Mouse (Mus musculus) liver, embryonic 14.5 days (tissue): ENCODE measurements at regions not wholly inside any gene's neighbourhood (a gene's known extent, or its start where the extent isn't known, plus 50 kb on each side); places are given as distances from the start of the nearest gene placed in this dataset.

Experiments used
- ATAC-seq: fragments of 200-750 bp; cut with Nextera tagmentation; 2 replicates; pipeline ENCODE4 v1.8.0; 2017; ENCODE audit warnings: moderate number of reproducible peaks, mild to moderate bottlenecking, moderate library complexity; ENCODE audit not compliant: insufficient read depth
- DNase-seq, 3 experiments: peaks; one replicate each; pipeline ENCODE4 v3.0.0-alpha.2; 2012 to 2013; ENCODE audit warnings: low read depth in 3 of 3, low spot score in 3 of 3
- H3K27ac ChIP-seq: fragments of 300-500 bp; sonication (generic); 2 replicates; pipeline ENCODE4 v1.5.1; 2014; ENCODE audit warnings: moderate library complexity, mild to moderate bottlenecking, control low read depth, inconsistent platforms
- H3K27me3 ChIP-seq: fragments of 300-500 bp; sonication (generic); 2 replicates; pipeline ENCODE4 v1.6.1; 2014; ENCODE audit warnings: mild to moderate bottlenecking, low read length, moderate library complexity; ENCODE audit not compliant: control insufficient read depth, insufficient read depth
- H3K36me3 ChIP-seq: fragments of 300-500 bp; sonication (generic); replicated peaks from 2 replicates; pipeline ENCODE4 v1.6.1; 2014; ENCODE audit warnings: low read depth; ENCODE audit not compliant: control insufficient read depth, insufficient read depth
- H3K4me1 ChIP-seq, 2 experiments: fragments of 200-500 bp in 1 of 2; fragments of 300-500 bp in 1 of 2; sonication (generic) in 1 of 2; replicated peaks; 2 replicates each; pipeline ENCODE4 v1.6.1; 2012 to 2014; ENCODE audit warnings: antibody characterized with exemption in 1 of 2, inconsistent platforms in 1 of 2, low read length in 1 of 2; ENCODE audit not compliant: control insufficient read depth in 2 of 2, insufficient read depth in 2 of 2
- H3K4me2 ChIP-seq: fragments of 300-500 bp; sonication (generic); 2 replicates; pipeline ENCODE4 v1.6.1; 2014; ENCODE audit warnings: low read depth, mild to moderate bottlenecking, control low read depth, moderate library complexity
- H3K4me3 ChIP-seq, 2 experiments: fragments of 200-500 bp in 1 of 2; fragments of 300-500 bp in 1 of 2; sonication (generic) in 1 of 2; 2 replicates each; pipeline ENCODE4 v1.5.1; 2012 to 2014; ENCODE audit warnings: low read depth in 2 of 2, low read length in 2 of 2, mild to moderate bottlenecking in 2 of 2, control low read depth in 1 of 2, inconsistent platforms in 1 of 2, moderate library complexity in 1 of 2; ENCODE audit not compliant: insufficient read depth in 1 of 2
- H3K9ac ChIP-seq: fragments of 300-500 bp; sonication (generic); replicated peaks from 2 replicates; pipeline ENCODE4 v1.6.1; 2014; ENCODE audit warnings: mild to moderate bottlenecking, control low read depth, moderate library complexity
- H3K9me3 ChIP-seq: fragments of 300-500 bp; sonication (generic); 2 replicates; pipeline ENCODE4 v1.6.1; 2016; ENCODE audit warnings: low read length, mixed read lengths; ENCODE audit not compliant: control insufficient read depth
- CTCF ChIP-seq: IDR thresholded peaks from 2 replicates; pipeline ENCODE4 v1.5.1; 2016; ENCODE audit warnings: antibody characterized with exemption, low read depth, control low read depth
- EP300 ChIP-seq: IDR thresholded peaks from 2 replicates; pipeline ENCODE4 v1.6.1; 2016; ENCODE audit warnings: antibody characterized with exemption, low read depth
- WGBS: fragments of 180-500 bp; shearing (Covaris S2); extraction: QIAGEN DNeasy Blood & Tissue Kit; methylation state at CpG from one replicate; pipeline ENCODE4 v1.1.7; 2014; ENCODE audit not compliant: insufficient replicate concordance; 5-methylcytosine and 5-hydroxymethylcytosine counted together

DNA sequence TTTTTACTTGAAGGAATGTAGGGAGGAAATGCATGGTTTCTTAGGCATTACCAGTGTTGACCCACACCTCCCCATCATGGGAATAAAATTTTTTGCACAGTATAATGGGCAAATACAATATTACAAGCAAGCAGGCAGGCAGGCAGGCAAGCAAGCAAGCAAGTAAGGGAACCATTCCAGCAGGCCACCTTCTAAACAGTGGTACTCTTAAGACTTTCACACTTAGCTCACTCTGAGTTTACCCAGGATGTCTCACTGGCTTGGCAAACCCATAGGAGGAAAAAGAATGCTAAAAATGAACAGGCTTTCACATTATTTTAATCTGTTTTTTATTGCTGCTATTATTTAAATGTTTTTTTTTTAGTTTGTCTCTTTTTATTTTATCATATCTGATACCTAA lies 187.9 kb downstream of the Thbs2 start:
- no peaks in the 10 kb centered on the region for H3K27me3 ChIP-seq
- no peak overlapping the region for H3K4me2 ChIP-seq
- H3K4me1 ChIP-seq, result no peaks in the 10 kb centered on the region
- ATAC-seq (no peak), DNase-seq (no peak)
- no peaks in the 10 kb centered on the region for H3K9me3 ChIP-seq
- no peak overlapping the region for H3K27ac ChIP-seq
- no peak overlapping the region for H3K4me3 ChIP-seq
- no peaks in the 10 kb centered on the region for H3K36me3 ChIP-seq
- no peak overlapping the region for H3K9ac ChIP-seq
- TF ChIP-seq CTCF (no peak), EP300 (no peak)

DNA sequence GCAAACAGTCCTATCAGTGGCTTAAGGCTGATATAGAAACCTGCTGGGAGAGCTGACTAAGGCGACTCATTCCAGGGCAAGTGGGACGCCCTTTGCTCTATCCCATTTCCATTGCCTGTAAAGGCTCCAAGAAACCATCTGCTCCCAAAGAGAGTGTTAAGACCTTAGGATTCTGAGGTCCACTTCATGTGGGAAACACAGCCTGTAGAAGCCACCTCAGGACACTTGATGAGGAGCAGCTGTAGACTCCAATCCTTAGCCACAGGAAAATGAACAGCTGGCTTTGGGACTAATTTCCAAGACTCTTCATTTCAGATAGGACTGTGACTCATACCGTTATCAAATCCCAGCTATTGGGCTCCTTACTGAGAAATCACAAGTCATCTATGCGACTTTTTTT lies 188.6 kb downstream of the Thbs2 start:
- no peaks in the 10 kb centered on the region for H3K36me3 ChIP-seq
- H3K9ac ChIP-seq, result no peak overlapping the region
- no peaks in the 10 kb centered on the region for H3K27me3 ChIP-seq
- no peaks in the 10 kb centered on the region for H3K9me3 ChIP-seq
- H3K4me1 ChIP-seq, result no peaks in the 10 kb centered on the region
- H3K27ac ChIP-seq, result no peak overlapping the region
- ATAC-seq (no peak), DNase-seq (no peak)
- no peak overlapping the region for H3K4me2 ChIP-seq
- TF ChIP-seq CTCF, result no peak
- no peak for TF ChIP-seq EP300
- H3K4me3 ChIP-seq, result no peak overlapping the region
- 52% methylated on average over 4 of the region's 4 CpGs for WGBS

DNA sequence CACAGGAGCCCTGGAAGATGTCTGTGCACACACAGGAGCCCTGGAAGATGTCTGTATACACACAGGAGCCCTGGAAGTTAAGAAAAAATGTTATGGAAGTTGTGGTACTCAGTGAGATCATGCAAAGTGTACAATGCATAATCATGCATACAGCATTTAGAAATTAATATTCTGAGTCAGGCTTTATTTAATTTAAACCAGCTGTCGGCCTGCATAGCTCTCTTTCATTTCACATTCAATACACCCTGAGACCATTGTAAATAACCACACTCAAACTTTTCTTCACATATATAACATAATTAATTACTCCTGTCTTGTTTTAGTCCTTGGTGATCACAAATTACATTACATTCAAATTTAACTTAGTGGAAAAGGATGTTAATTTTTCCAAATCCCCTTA lies 190.4 kb downstream of the Thbs2 start:
- Histone ChIP-seq H3K4me3 (no peak overlapping the region), H3K4me1 (no peaks in the 10 kb centered on the region), H3K9me3 (no peaks in the 10 kb centered on the region), H3K27ac (no peak overlapping the region), H3K27me3 (no peaks in the 10 kb centered on the region), H3K9ac (no peak overlapping the region), H3K4me2 (no peak overlapping the region), H3K36me3 (no peaks in the 10 kb centered on the region)
- ATAC-seq, result no peak
- WGBS, result 69% methylated on average over 1 of the region's 1 CpGs
- TF ChIP-seq EP300, result no peak
- TF ChIP-seq CTCF, result no peak
- no peak for DNase-seq

DNA sequence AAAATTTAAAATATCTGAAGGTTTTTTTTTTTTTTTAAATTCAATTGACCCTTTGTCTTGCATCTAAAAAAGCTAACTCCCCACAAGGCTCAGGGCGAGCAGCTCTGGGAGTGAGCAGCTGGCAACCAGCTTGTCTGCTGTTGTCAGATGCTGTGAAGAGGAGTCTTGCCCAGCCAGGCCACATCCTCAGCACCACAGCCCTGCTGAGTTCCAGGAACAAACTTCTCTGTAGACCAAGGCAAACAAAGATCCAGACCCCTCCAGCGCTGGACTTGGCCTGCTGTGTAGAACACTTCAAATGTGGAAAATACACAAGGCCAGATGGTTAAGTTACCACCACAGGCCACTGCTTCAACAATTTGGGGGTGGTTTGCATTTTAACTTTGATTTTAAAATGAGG lies 192.7 kb downstream of the Thbs2 start:
- Histone ChIP-seq H3K4me3 (no peak overlapping the region), H3K9ac (no peak overlapping the region), H3K27me3 (no peaks in the 10 kb centered on the region), H3K9me3 (no peaks in the 10 kb centered on the region), H3K36me3 (no peaks in the 10 kb centered on the region), H3K4me1 (no peaks in the 10 kb centered on the region), H3K4me2 (no peak overlapping the region), H3K27ac (no peak overlapping the region)
- ATAC-seq (no peak), DNase-seq (no peak)
- 55% methylated on average over 2 of the region's 2 CpGs for WGBS
- TF ChIP-seq EP300 (no peak), CTCF (no peak)

DNA sequence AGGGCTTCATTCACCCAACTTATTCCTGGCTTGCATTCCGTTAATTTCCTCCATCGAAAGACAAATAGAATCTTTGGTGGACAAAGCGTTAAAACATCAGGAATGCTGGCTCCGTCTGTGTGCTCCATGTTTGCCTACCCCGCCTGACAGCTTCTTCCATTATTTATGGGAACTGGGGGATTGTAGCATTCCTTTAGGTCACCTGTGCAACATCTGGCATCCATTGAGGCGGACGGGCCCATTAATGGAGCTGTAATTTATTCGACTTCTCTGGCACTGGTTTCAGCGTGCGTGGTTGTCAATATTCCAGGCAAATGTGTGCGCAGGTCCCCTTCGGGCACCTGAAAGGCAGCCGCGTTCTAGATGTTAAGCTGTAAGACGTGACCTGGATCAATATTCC lies 196.9 kb downstream of the Thbs2 start:
- H3K9me3 ChIP-seq, result no peaks in the 10 kb centered on the region
- no peaks in the 10 kb centered on the region for H3K36me3 ChIP-seq
- WGBS, result 76% methylated on average over 15 of the region's 15 CpGs
- H3K4me2 ChIP-seq, result no peak overlapping the region
- TF ChIP-seq CTCF (no peak), EP300 (no peak)
- no peaks in the 10 kb centered on the region for H3K27me3 ChIP-seq
- H3K27ac ChIP-seq, result no peak overlapping the region
- no peaks in the 10 kb centered on the region for H3K4me1 ChIP-seq
- no peak overlapping the region for H3K9ac ChIP-seq
- no peak for ATAC-seq
- DNase-seq, result no peak
- H3K4me3 ChIP-seq, result no peak overlapping the region
